Mouse (Mus musculus) hematopoietic stem cell, adult 5-6 weeks (primary cell): Measurements from ENCODE around the gene Tubg2. TPM values are rescaled to one million over a fixed set of nuclear protein-coding genes. Genes with fewer than 3 reads are reported as not detected.
A peak's percentile ranks its signal among the peaks of the same experiment; 100 is the strongest.

Experiments used
- ATAC-seq, 2 experiments: fragments of 125-278 bp in 1 of 2; replicated peaks in 1 of 2; 2 replicates each; pipeline ENCODE4 v1.8.0; 2016 to 2017; ENCODE audit warnings: inconsistent platforms in 2 of 2, mild to moderate bottlenecking in 2 of 2, moderate number of reproducible peaks in 2 of 2, low read depth in 1 of 2, moderate TSS enrichment in 1 of 2; ENCODE audit not compliant: low FRiP score in 2 of 2, poor library complexity in 2 of 2, severe bottlenecking in 2 of 2, insufficient read depth in 1 of 2, low TSS enrichment in 1 of 2
- total RNA-seq: library from RNA; stranded (forward); fragments of 172-1452, 232-1000 nt; gene quantifications from 2 replicates; pipeline ENCODE4 v1.2.3, GENCODE M21; 2017

The Tubg2 gene
- total RNA-seq, 1 experiment from 2014 or later: not detected

DNA sequence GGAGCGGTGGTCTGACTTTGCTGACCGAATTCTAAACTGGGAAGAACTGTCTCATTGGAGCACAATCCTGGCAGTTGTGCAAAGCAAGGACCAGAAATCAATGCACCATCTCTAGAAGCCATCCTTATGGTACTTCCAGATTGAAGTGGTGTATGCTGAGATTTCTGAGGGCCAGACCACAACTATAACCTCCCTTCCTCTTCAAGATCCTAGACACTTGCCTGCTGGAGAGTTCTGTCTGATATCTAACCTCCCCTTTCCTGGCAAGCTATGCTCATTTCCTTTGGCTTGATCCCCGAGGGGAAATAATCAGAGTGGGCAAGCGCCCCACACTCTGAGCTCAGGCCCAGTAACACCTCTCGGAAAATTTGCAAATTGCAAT is 16.7 kb downstream of the Tubg2 start:
- no peak for ATAC-seq

DNA sequence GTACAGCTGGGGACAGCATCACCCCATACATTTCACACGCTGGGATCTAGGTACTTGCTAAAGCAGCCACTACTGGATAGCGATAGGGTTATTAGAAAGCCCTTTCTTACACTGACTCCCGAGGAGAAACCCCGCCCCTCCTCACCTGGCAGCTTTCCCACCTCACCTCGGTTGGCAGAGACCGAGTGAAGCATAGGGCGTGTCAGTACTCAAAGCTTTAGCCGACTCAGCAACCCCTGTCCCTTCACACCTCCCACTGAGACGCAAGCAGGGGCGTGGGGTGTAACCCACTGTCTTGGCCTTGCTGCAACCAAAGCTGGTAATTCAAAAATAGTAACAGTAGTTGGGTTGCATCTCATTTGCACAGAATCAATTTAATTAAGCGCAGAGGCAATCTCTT is 17.4 kb downstream of the Tubg2 start:
- ATAC-seq: no peak

DNA sequence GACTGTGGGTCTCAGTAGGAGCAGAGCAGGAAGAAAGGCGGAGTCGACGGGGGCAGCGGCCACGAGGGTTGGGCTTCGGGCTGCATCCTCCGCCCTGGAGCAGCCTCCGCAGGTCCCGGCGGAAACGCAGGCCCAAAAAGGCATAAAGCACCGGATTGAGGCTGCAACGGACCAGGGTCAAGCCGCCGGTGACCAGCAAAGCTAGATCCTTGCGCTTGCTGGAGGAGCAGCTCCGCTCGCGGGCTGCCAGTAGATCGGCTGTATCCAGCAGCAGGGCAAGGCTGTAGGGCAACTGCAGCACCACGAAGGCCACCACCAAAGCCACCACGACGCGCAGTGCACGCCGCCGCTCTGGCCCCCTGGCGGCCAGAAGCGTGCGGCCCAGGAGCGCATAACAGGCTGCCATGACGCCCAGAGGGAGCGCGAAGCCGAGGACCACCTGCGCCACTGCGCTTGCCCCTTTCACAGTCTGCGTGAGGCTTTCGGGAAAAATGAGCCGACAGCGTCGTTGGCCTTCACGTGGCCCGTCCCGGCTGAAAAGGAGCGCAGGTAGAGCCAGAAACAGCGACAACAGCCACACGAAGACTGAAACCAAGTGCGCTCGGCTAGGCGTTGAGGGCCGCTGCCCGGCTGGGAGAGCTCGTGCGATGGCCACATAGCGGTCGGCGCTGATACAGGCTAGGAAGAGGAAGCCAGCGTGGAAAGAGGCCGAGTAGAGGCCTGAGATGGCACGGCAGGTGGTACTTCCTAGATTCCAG is 18.1 kb downstream of the Tubg2 start:
- ATAC-seq: peak; percentile 50 to 54

DNA sequence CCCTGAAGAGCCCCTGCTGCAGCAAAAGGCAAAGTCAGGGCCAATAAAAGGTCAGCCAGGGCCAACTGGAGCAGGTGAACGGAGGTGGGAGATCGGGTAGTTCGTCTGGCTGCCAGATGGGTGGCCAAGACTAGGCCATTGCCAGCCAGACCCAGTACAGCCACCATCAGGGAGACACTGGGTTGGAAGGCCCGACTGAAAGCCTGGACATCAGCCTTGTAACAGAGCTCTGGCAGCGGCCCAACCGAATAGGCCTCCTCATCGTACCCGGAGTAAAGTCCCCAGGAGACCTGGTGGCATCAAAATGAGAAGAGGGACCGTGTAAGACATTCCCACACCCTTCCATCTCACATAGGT is 18.7 kb downstream of the Tubg2 start:
- ATAC-seq: no peak

DNA sequence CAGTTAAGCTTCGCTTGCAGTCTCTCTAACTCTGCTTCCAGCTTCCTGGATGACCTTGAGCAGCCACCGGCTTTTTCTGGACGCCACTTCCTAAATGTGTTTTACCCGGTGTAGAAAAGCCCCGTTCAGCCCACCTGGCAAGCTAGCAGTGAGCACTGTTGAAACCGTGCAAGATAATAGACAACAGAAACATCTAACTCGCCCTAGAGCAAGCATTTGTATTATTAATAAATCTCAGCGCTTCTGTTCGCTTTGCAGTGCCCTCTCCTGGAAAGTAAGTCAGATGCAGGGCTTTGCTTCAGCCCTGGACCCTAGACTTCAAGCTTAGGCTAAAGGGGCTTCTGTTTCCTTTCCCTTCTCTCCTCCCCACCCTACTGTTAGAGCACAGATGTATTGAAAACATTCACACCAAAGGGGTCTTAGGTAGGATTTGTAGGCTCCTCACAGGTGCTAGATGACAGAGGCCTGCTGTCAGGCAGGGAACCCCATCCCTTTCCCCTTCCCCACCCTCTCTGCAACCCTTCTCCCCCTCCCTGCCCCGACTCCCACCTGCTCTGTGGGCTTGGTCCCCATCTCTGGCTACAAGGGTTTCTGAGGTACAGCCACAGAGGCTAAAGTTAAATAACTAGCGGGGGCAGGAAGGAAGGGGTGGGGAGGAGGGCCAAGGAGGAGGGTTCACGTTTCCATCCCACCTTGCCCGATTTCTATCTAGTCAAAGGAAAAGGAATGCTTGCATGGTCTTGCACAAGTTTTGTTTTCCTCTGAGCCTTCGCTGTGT is 19.3 kb downstream of the Tubg2 start, which contains the start of gene Ccr10:
Ccr10 (minus strand) TSS at position 593 of the 778 bp plus-strand sequence.
- ATAC-seq: no peak

DNA sequence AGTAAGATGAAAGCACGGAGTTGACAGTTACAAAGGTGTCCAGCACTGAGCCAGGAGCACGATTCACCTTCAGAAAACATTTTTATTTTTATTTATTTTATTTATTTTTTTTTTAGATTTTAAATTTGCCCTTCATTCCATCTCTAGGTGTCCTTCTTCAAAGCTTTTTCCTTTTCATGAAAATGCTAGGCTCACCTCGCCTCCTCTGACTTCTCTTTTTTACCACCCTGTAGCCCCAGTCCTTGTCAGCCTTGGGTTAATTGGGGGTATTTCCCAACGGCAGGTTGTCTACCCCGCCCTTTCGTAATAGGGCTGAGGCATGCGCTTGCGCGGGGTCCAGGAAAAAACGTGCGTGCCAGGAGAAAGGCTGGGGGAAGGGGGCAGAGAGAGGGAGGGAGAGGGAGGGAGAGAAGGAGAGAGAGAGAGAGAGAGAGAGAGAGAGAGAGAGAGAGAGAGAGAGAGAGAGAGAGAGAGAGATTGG is 20.0 kb downstream of the Tubg2 start:
- no peak for ATAC-seq

DNA sequence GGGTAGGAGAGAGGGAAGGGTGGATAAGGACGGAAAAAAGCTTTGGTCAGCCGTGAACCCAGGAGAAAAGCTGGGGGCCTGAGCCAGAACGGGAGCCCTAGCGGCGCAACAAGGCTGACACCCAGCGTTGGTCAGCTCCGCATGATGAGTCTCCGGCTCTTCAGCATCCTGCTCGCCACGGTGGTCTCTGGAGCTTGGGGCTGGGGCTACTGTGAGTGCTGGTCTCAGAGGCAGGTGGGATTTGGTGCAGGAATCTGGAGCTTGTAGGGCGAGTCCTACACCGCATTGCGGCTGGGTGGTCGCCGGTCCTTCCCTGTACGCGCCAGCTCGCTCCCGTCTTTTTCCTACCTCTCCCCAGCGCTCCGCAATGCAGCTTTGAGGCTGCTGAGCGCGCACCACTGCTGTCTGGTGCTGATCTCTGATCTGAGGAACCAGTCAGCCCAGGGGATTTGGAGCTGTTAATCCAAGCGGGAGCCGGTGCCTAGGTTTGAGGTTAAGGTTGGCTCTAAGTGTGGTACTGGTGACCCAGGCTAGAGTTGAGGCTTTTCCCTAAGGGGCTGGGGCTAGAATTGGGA is 20.5 kb downstream of the Tubg2 start:
- no peak for ATAC-seq

DNA sequence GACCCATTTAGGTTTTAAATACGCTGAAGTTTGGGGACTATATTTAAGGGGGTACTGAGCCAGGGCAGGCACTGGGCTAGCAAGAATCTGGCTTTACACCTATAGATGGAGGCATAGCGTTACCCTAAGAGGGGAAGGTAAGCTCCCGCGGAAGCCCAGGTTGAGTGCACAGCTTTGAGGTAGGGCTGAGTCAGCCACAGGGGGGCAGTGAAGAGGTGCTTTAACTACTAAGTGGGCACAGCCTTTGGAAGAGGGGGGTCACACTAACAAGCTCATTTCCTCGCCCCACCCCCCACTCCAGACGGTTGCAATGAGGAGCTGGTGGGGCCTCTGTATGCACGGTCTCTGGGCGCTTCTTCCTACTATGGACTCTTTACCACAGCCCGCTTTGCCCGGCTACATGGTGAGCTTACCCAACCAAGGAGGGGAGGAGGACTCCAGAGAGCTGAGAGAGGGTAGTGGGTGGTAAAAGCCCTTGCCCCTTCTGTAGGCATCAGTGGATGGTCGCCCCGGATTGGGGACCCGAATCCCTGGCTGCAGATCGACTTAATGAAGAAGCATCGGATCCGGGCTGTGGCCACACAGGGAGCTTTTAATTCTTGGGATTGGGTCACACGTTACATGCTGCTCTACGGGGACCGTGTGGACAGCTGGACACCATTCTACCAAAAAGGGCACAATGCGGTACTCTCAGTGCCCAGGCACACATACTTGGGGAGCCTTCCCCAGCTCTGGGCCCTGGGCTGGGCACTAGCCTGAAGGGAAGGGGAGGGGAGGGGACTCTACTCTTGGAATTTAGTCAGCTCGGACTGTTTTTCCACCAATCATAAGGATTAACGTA is 21.4 kb downstream of the Tubg2 start:
- peak in 1 of 2 experiments; percentile 15; a peak in 1 of 4 replicates for ATAC-seq

DNA sequence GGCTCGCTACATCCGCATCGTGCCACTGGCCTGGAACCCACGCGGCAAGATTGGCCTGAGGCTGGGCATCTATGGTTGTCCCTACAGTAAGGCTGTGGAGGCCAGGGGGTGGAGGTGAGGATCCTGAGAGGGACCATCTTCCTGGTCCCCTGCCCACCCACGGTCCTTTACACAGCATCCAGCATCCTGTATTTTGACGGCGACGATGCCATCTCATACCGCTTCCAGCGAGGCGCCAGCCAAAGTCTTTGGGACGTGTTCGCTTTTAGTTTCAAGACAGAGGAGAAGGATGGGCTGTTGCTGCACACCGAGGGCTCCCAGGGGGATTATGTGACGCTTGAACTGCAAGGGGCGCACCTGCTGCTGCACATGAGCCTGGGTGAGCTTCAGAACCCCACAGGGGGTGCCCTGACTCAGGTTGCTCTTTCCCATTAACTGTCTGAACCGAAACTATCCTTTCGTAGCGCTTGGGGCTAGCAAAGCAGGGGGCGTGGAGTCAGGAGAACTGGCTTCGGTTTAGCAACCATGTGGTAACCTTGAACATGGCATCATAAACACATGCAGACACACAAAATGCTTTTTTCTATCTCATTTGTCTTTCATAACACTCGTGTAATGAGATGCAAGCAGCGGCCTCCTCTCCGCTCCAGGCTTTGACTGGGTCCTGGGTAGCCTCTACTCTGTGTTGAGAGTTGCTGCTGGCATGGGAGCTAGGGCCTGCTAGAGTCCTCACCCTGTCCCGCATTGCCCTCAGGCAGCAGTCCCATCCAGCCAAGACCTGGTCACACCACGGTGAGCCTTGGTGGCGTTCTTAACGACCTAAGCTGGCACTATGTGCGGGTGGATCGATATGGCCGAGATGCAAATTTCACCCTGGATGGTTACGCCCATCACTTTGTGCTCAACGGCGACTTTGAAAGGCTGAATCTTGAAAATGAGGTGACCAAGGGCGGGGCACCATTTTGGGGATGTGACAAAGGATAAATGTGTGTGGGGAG is 22.7 kb downstream of the Tubg2 start:
- ATAC-seq: no peak

DNA sequence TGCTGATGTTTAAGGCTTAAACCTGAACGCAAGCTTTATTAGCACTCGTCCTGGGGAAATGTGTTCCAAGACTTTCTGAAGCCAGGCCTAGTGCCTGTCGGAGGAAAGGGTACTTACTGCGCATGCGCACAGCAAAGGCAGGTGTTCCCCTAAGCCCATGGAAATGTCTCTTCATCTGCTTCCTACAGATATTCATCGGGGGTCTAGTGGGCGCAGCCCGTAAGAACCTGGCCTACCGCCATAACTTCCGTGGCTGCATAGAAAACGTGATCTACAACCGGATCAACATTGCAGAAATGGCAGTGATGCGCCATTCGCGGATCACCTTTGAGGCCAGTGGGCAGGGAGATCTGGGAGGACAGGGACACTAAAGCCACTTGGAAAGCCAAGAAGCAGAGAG is 23.6 kb downstream of the Tubg2 start:
- no peak for ATAC-seq

DNA sequence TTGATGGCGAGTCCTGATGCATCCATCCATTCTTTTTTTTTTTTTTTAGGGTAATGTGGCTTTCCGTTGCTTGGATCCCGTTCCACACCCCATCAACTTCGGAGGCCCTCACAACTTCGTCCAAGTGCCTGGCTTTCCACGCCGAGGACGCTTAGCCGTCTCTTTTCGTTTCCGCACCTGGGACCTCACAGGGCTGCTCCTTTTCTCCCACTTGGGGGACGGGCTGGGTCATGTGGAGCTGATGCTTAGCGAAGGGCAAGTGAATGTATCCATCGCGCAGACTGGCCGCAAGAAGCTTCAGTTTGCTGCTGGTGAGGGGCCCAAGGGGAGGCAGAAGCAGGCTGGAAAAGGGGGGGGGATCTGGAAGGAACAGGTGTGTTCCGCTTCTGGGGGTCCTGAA is 24.6 kb downstream of the Tubg2 start:
- ATAC-seq: no peak

DNA sequence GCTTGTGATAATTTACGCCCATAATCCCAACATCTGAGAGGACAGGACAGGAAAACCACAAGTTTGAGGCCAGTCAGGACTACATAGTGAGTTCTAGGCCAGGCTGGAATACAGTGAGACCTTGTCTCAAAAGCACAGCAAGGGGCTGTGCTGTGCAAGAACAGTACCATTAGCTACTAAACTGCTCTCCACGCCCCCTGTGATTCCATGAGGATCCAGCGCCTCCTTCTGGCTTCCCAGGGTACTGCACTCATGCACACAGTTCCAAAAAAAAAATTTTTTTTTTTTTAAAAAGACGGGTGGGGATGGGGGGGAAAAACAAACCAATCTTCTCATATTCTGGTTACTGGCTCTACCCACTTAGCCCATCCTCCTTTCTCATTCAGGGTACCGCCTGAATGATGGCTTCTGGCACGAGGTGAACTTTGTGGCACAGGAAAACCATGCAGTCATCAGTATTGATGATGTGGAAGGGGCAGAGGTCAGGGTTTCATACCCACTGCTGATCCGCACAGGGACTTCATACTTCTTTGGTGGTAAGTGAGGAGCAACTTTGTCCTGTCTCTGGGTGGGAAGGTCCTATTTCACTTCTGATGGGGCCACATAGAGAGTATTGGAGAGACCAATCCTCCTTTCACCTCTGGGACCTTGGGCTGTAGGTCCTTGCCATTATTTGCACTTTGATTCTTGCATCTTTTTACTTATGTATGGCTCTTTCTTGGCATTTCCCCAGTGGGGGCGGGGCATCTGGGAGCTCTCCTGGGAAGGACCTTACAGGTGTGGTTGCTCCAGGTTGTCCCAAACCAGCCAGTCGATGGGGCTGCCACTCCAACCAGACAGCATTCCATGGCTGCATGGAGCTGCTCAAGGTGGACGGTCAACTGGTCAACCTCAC is 25.4 kb downstream of the Tubg2 start:
- no peak for ATAC-seq

DNA sequence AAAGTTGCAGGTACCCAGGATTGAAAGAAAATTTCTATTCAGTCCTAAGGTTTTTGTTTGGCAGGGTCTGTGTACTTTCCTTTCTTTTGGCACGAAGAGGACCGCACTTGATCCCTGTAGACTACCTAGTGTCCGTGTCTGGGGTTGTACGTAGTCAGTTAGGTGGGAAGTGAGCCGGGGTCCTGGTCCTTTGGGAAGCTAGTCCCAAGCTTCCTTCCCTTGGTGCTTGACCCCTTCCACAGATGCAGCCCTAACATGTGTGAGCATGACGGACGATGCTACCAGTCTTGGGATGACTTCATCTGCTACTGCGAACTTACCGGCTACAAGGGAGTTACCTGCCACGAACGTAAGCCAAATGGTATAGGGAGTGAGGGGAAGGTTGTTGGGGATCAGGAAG is 26.3 kb downstream of the Tubg2 start:
- no peak for ATAC-seq

DNA sequence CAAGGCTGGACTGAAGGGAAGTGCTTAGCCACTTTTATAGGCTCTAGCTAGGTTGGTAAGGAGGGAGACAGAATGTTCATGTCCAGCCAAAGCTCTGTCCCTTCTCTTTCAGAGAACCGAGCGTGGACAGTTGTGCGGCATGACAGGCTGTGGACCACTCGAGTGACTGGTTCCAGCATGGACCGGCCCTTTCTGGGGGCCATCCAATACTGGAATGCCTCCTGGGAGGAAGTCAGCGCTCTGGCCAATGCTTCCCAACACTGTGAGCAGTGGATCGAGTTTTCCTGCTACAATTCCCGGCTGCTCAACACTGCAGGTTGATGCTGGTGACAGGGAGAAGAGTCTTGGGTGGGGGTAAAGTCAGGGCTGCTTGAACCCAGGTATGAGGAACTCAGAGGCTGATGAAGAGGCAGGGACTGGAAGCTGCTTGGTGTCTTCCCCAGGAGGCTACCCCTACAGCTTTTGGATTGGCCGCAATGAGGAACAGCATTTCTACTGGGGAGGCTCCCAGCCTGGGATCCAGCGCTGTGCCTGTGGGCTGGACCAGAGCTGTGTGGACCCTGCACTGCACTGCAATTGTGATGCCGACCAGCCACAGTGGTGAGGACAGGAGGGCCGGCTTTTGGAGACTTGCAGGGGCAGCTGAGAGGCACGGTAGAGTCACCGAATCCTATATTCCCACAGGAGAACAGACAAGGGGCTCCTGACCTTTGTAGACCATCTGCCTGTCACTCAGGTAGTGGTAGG is 27.2 kb downstream of the Tubg2 start:
- no peak for ATAC-seq

DNA sequence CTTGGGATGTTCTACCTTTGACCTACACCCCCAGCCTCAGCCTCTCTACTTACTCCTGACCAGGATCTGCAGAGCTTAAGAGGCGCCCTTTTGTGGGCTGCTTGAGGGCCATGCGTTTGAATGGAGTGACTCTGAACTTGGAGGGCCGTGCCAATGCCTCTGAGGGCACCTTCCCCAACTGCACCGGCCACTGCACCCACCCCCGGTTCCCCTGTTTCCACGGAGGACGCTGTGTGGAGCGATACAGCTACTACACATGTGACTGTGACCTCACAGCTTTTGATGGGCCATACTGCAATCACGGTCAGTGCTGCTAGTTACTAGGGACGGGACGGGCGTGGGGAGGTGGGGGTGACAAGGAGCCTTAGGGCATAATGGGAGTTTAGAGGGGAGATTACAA is 29.3 kb downstream of the Tubg2 start:
- no peak for ATAC-seq
